Mouse (Mus musculus) heart, embryonic 15.5 days (tissue): ENCODE data around the gene Lrcol1. TPM values are rescaled to one million over a fixed set of nuclear protein-coding genes. Genes with fewer than 3 reads are reported as not detected.

Experiments
- ATAC-seq: fragments of 200-750 bp; cut with Nextera tagmentation; replicated peaks from 2 replicates; pipeline ENCODE4 v1.8.0; 2017; ENCODE audit warnings: low read depth, moderate TSS enrichment; ENCODE audit not compliant: insufficient number of reproducible peaks, insufficient read depth, low FRiP score
- H3K27ac ChIP-seq: fragments of 300-500 bp; sonication (generic); 2 replicates; pipeline ENCODE4 v1.5.1; 2015; ENCODE audit warnings: mild to moderate bottlenecking, inconsistent platforms
- H3K27me3 ChIP-seq: fragments of 300-500 bp; sonication (generic); 2 replicates; pipeline ENCODE4 v1.6.1; 2015; ENCODE audit warnings: inconsistent platforms
- H3K36me3 ChIP-seq: fragments of 300-500 bp; sonication (generic); 2 replicates; pipeline ENCODE4 v1.6.1; 2015; ENCODE audit warnings: mild to moderate bottlenecking, inconsistent platforms
- H3K4me1 ChIP-seq: fragments of 300-500 bp; sonication (generic); replicated peaks from 2 replicates; pipeline ENCODE4 v1.6.1; 2015; ENCODE audit warnings: inconsistent platforms
- H3K4me2 ChIP-seq: fragments of 300-500 bp; sonication (generic); 2 replicates; pipeline ENCODE4 v1.6.1; 2015; ENCODE audit warnings: inconsistent platforms, mild to moderate bottlenecking, moderate library complexity
- H3K4me3 ChIP-seq: fragments of 300-500 bp; sonication (generic); 2 replicates; pipeline ENCODE4 v1.5.1; 2015; ENCODE audit warnings: mild to moderate bottlenecking, inconsistent platforms
- H3K9ac ChIP-seq: fragments of 300-500 bp; sonication (generic); 2 replicates; pipeline ENCODE4 v1.6.1; 2015; ENCODE audit warnings: mild to moderate bottlenecking, inconsistent platforms
- H3K9me3 ChIP-seq: fragments of 300-500 bp; sonication (generic); replicated peaks from 2 replicates; pipeline ENCODE4 v1.6.1; 2016; ENCODE audit warnings: inconsistent platforms
- WGBS: fragments of 180-500 bp; shearing (Covaris S2); methylation state at CpG from one replicate; pipeline ENCODE4 v1.1.7; 2015; ENCODE audit warnings: mixed read lengths; 5-methylcytosine and 5-hydroxymethylcytosine counted together
- polyA plus RNA-seq: library from polyadenylated mRNA; unstranded; fragments of >200 nt; fragmentation: Nextera tagmentation; extraction: Ambion mirVana; gene quantifications from 2 replicates; pipeline ENCODE4 v1.2.1, GENCODE M21; 2015

Gene Lrcol1
- polyA plus RNA-seq, 1 experiment from 2014 or later = not detected

DNA sequence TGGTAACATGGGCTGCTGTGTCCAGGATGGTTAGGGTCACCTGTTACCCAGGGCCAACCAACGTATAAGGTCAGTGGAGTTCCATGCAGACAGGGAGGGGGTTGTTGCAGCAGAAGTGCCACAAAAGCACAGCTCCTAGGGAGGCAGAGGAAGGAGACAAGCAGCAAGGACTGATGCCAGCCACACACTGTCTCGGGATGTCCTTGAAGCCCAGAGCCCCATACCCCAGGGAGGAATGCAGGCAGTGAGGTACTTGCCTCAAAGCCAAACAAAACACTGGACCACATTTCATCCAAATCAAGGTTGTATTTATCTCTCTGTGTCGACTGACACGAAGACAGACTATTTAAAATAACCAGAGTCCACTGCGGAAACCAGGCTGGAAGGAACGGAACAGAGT, 16.9 kb downstream of the Lrcol1 start:
- H3K27ac ChIP-seq = no peak overlapping the region
- H3K36me3 ChIP-seq = no peaks in the 10 kb centered on the region; the same call in 1 of the 2 replicates
- peaks cover 14% of the 10 kb centered on the region for H3K4me1 ChIP-seq
- no peak overlapping the region for H3K9ac ChIP-seq
- no peak for ATAC-seq
- 0 out of 2 replicates have a peak, but pooled peaks cover 3% of the 10 kb centered on the region for H3K27me3 ChIP-seq
- 60% methylated on average over 6 of the region's 6 CpGs for WGBS
- H3K4me2 ChIP-seq = no peak overlapping the region
- no peak overlapping the region for H3K4me3 ChIP-seq
- no peaks in the 10 kb centered on the region for H3K9me3 ChIP-seq

DNA sequence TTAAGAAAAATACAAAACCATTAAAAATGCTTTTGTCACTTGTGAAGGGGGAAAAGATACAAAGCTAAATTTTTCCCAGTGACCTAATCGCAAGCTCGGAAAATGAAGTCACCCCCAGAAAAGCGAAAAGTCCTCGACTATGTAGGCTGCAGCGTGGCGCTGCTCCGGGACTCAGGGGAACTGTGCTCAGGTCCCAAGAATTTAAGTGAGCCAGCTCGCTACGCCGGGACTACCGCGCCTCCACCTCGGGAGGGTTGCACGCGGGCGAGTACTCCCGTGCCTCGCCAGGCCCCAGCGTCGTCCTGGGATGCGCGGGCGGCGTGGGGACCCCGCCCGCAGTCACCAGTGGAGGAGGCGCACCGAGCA, 18.3 kb downstream of the Lrcol1 start:
- no peaks in the 10 kb centered on the region for H3K27me3 ChIP-seq
- ATAC-seq = no peak
- no peaks in the 10 kb centered on the region for H3K9me3 ChIP-seq
- peaks cover 14% of the 10 kb centered on the region for H3K4me1 ChIP-seq
- H3K9ac ChIP-seq = peak overlapping the region; percentile 68
- peak overlapping the region; percentile 55; the same call in 1 of the 2 replicates for H3K27ac ChIP-seq
- H3K4me2 ChIP-seq = peak overlapping the region; percentile 97
- peaks cover 10% of the 10 kb centered on the region for H3K36me3 ChIP-seq
- WGBS = 2% methylated on average over 28 of the region's 28 CpGs
- H3K4me3 ChIP-seq = peak overlapping the region; percentile 61

GRCm38 (mm10) chr5:110363179-110363821, 18.8 kb downstream of the Lrcol1 start:
- ATAC-seq = peak; percentile 83
- Histone ChIP-seq H3K4me1 (peaks cover 14% of the 10 kb centered on the region), H3K9me3 (no peaks in the 10 kb centered on the region), H3K4me3 (peak overlapping the region; percentile 61), H3K9ac (peak overlapping the region; percentile 68), H3K27me3 (no peaks in the 10 kb centered on the region), H3K4me2 (peak overlapping the region; percentile 97), H3K36me3 (peaks cover 13% of the 10 kb centered on the region), H3K27ac (peak overlapping the region; percentile 55; the same call in 1 of the 2 replicates)
- 2% methylated on average over 70 of the region's 72 CpGs for WGBS

- Histone ChIP-seq H3K4me3 (peak overlapping the region; percentile 61), H3K4me1 (peaks cover 14% of the 10 kb centered on the region), H3K27ac (no peak overlapping the region), H3K4me2 (peak overlapping the region; percentile 97), H3K27me3 (no peaks in the 10 kb centered on the region), H3K9ac (peak overlapping the region; percentile 68), H3K36me3 (peaks cover 13% of the 10 kb centered on the region), H3K9me3 (no peaks in the 10 kb centered on the region)
- 47% methylated on average over 11 of the region's 11 CpGs for WGBS
- ATAC-seq = no peak; the same call in 1 of the 2 replicates
Measured at GRCm38 (mm10) chr5:110363822-110364545, 19.5 kb downstream of the Lrcol1 start.

GRCm38 (mm10) chr5:110376802-110377433, 32.4 kb downstream of the Lrcol1 start:
- no peak overlapping the region for H3K9ac ChIP-seq
- H3K9me3 ChIP-seq = no peaks in the 10 kb centered on the region
- no peaks in the 10 kb centered on the region for H3K27me3 ChIP-seq
- no peak overlapping the region for H3K4me2 ChIP-seq
- peaks cover 26% of the 10 kb centered on the region; the same call in 1 of the 2 replicates for H3K36me3 ChIP-seq
- no peak overlapping the region for H3K27ac ChIP-seq
- H3K4me3 ChIP-seq = no peak overlapping the region
- no peak for ATAC-seq
- WGBS = 52% methylated on average over 8 of the region's 8 CpGs
- H3K4me1 ChIP-seq = no peaks in the 10 kb centered on the region

- ATAC-seq = peak; percentile 21; the same call in 1 of the 2 replicates
- no peak overlapping the region for H3K4me2 ChIP-seq
- no peaks in the 10 kb centered on the region for H3K27me3 ChIP-seq
- H3K9me3 ChIP-seq = no peaks in the 10 kb centered on the region
- no peak overlapping the region for H3K9ac ChIP-seq
- H3K4me3 ChIP-seq = no peak overlapping the region
- WGBS = 43% methylated on average over 20 of the region's 20 CpGs
- no peaks in the 10 kb centered on the region for H3K4me1 ChIP-seq
- H3K36me3 ChIP-seq = peaks cover 26% of the 10 kb centered on the region; the same call in 1 of the 2 replicates
- no peak overlapping the region for H3K27ac ChIP-seq
Measured at GRCm38 (mm10) chr5:110378181-110378583, 33.7 kb downstream of the Lrcol1 start.

DNA sequence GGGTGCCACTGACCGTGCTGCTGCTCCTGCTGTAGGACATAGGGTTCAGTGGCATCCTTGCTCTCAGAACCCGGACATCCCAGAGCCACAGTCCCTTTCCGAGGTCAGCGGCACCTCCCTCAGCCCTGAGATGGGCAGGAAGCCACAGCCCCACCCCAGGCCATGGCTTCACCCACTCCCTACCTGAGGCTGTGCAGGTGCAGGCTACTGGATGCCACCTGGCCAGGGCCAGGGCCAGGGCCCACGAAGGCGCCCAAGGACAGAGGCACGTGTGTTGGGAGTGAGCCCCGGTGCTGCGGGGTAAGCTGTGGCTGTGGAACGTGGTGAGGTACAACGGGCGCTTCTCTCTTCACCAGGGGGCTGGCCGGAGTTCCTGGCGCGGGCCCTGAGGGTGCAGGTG, 34.6 kb downstream of the Lrcol1 start:
- no peaks in the 10 kb centered on the region for H3K9me3 ChIP-seq
- H3K4me2 ChIP-seq = no peak overlapping the region
- H3K27ac ChIP-seq = no peak overlapping the region
- no peaks in the 10 kb centered on the region for H3K27me3 ChIP-seq
- H3K4me3 ChIP-seq = no peak overlapping the region
- WGBS = 89% methylated on average over 15 of the region's 15 CpGs
- H3K4me1 ChIP-seq = no peaks in the 10 kb centered on the region
- H3K9ac ChIP-seq = no peak overlapping the region
- no peak for ATAC-seq
- H3K36me3 ChIP-seq = peaks cover 26% of the 10 kb centered on the region; the same call in 1 of the 2 replicates

DNA sequence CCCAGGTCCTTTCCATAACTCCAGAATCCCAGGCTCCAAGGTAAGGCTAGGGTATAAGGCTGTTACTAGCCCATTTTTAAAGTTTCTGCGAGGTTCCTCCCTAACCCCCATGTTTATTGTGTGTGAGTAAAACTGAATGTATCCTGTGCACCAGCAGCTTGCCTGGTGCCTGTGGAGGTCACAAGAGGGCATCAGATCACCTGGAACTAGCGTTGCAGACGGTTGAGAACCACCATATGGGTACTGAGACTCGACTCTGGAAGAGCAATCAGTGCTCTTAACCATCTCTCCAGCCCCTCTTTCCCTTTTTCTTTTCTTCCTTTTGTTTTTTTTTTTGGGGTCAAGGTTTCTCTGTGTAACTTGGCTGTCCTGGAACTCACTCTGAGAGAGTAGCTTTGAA, 35.3 kb downstream of the Lrcol1 start:
- Histone ChIP-seq H3K27me3 (no peaks in the 10 kb centered on the region), H3K4me1 (no peaks in the 10 kb centered on the region), H3K4me2 (no peak overlapping the region), H3K36me3 (peaks cover 22% of the 10 kb centered on the region; the same call in 1 of the 2 replicates), H3K4me3 (no peak overlapping the region), H3K27ac (no peak overlapping the region), H3K9me3 (no peaks in the 10 kb centered on the region), H3K9ac (no peak overlapping the region)
- 86% methylated on average over 4 of the region's 4 CpGs for WGBS
- no peak for ATAC-seq

DNA sequence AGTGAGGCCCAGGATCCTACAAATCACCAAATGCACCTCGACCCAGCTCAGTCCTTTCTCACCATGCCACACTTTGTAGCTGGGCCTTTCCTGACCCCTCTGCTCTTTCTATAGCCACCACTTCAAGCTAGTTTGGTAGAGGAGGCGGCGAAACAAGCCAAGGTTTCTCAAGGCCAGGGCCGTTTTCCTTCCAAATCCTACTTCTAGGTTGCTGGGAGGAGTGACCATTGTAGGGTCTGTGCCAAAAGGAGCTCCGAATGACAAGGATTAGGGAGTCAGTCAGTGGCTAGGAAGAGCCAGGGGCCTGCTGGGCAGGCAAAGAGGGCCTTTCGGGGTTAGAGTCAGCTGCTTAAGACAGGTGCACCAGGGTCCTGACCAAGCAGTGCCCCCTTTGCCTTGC, 40.0 kb downstream of the Lrcol1 start:
- Histone ChIP-seq H3K27me3 (peaks cover 5% of the 10 kb centered on the region), H3K27ac (no peak overlapping the region), H3K4me3 (no peak overlapping the region), H3K9ac (no peak overlapping the region), H3K9me3 (no peaks in the 10 kb centered on the region), H3K4me2 (no peak overlapping the region), H3K36me3 (peaks cover 4% of the 10 kb centered on the region; the same call in 1 of the 2 replicates), H3K4me1 (peaks cover 21% of the 10 kb centered on the region)
- 83% methylated on average over 6 of the region's 6 CpGs for WGBS
- no peak for ATAC-seq

DNA sequence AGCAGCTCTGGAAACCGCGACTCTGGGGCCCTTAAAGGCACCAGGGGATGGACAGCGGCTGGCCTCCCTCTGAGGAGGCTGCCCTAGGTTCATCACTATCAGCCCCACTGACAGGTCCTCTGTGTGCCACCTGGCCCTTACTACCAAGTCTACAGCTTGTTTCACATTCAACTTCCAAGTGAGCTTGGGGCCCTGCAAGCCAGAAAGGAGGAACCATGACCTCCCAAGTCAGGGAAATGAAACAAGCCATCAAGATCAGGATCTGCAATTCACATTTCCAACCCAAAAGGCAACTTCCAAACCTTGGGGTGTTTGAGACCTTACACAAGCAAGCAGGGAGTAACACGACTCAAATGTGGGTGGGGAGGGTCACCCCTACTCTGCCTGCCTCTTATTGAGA, 40.7 kb downstream of the Lrcol1 start:
- no peak overlapping the region for H3K4me3 ChIP-seq

More for the DNA sequence above, 40.7 kb downstream of the Lrcol1 start:
- Histone ChIP-seq H3K9ac (no peak overlapping the region), H3K4me2 (0 out of 2 replicates have a peak overlapping the region, but pooled peaks have one; percentile 77), H3K9me3 (no peaks in the 10 kb centered on the region), H3K27ac (no peak overlapping the region), H3K4me1 (peaks cover 27% of the 10 kb centered on the region), H3K36me3 (no peaks in the 10 kb centered on the region), H3K27me3 (peaks cover 5% of the 10 kb centered on the region)
- 53% methylated on average over 4 of the region's 4 CpGs for WGBS
- no peak for ATAC-seq
